Mouse (Mus musculus) mouse embryonic stem cell (cell line): ENCODE results near the gene Itm2c.

Experiments used
- in situ Hi-C, 2 experiments: fragments of 300-500 bp; cut with MboI; formaldehyde crosslinking; loops; 1 replicate in 1 of 2; 3 replicates in 1 of 2; pipeline ENCODE4 v1.14.3; 2019 to 2020; ENCODE audit warnings: low sequenced_read_pairs in 2 of 2, low pct_unique_long_range_greater_than_20kb in 1 of 2, mixed read lengths in 1 of 2; ENCODE audit not compliant: unreplicated experiment in 1 of 2

Gene Itm2c

GRCm38 (mm10) chr1:85925183-85925582 is 31.1 kb downstream of the Itm2c start:
- in situ Hi-C loops, result no loop called here

GRCm38 (mm10) chr1:85928057-85928687 is 34.1 kb downstream of the Itm2c start, which contains the start of gene 4933407L21Rik:
Gene 4933407L21Rik, plus strand, starts transcription at chr1:85928483.
- in situ Hi-C loops, result no loop called here

GRCm38 (mm10) chr1:85928688-85929065 is 34.6 kb downstream of the Itm2c start:
- in situ Hi-C loops, result no loop called here

- in situ Hi-C loops, result no loop called here
These were observed 35.3 kb downstream of the Itm2c start for GRCm38 (mm10) chr1:85929406-85929805.

- in situ Hi-C loops, result no loop called here
These were observed 37.1 kb downstream of the Itm2c start for GRCm38 (mm10) chr1:85931170-85931569.

GRCm38 (mm10) chr1:85933226-85933625 is 39.1 kb downstream of the Itm2c start:
- in situ Hi-C loops, result no loop called here

- in situ Hi-C loops, result no loop called here
These were observed 39.8 kb downstream of the Itm2c start for GRCm38 (mm10) chr1:85933631-85934465.

- in situ Hi-C loops, result no loop called here
These were observed 40.5 kb downstream of the Itm2c start for GRCm38 (mm10) chr1:85934560-85934959.

GRCm38 (mm10) chr1:85935148-85935852 is 41.2 kb downstream of the Itm2c start:
- in situ Hi-C loops, result no loop called here

- in situ Hi-C loops, result no loop called here
These were observed 42.2 kb downstream of the Itm2c start for GRCm38 (mm10) chr1:85936265-85936664.

GRCm38 (mm10) chr1:85937323-85937722 is 43.2 kb downstream of the Itm2c start:
- in situ Hi-C loops, result no loop called here

- in situ Hi-C loops, result no loop called here
These were observed 48.2 kb downstream of the Itm2c start for GRCm38 (mm10) chr1:85942318-85942717.

- in situ Hi-C loops, result loop anchor here in 1 of 2 experiments (5.0 kb wide), 1 partner anchor 58 kb away; no protein-coding TSS in a partner anchor
These were observed 55.1 kb downstream of the Itm2c start for GRCm38 (mm10) chr1:85949085-85949684.

- in situ Hi-C loops, result no loop called here
These were observed 61.1 kb downstream of the Itm2c start for GRCm38 (mm10) chr1:85955150-85955549.

- in situ Hi-C loops, result no loop called here
These were observed 63.2 kb downstream of the Itm2c start for GRCm38 (mm10) chr1:85957290-85957689.

GRCm38 (mm10) chr1:85957942-85958619 is 64.0 kb downstream of the Itm2c start:
- in situ Hi-C loops, result no loop called here
